Mouse (Mus musculus) left cerebral cortex, adult 18-20 months (tissue): Measurements from ENCODE around the gene Rars. TPM values are rescaled to one million over a fixed set of nuclear protein-coding genes. Genes with fewer than 3 reads are reported as not detected.
"Not testable (repeated sequence)": the region's sequence is repeated elsewhere in the genome, so short reads cannot be mapped to it uniquely, and the experiment has no call there.

Experiments
- DNase-seq, 2 experiments: peaks; one replicate each; pipeline ENCODE4 v3.0.0; 2021 to 2022; ENCODE audit warnings: low spot score in 2 of 2, mixed read lengths in 1 of 2
- total RNA-seq, 2 experiments: library from RNA; stranded (reverse); gene quantifications; 2 replicates each; pipeline ENCODE4 v1.2.3; 2021

Rars gene
- total RNA-seq, 2 experiments from 2014 or later, result 44.5 to 49.0 TPM

DNA sequence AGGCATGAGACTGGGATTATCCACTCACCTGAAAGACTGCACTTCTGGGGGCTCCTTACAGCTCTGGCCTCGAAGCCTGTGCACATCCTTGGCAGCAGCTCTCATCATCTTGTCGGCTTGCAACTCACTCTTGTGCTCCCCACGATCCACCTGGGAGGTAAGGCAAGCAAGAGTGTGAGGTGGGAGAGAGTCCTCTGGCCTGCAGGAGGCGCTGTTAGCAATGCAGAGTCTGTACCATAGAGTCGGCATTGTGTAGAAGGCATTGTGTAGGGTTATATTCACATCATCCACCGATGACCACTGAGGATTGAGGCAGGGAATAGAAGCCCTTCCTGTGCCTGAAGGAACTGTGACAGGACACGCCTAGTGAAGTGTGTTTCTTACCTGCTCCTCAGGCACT is 6.0 kb upstream of the Rars start:
- no peak for DNase-seq

GRCm38 (mm10) chr11:35838345-35839338 is 4.3 kb upstream of the Rars start:
- peak; percentile 75 to 76 for DNase-seq

- DNase-seq, result no peak
Measured at GRCm38 (mm10) chr11:35837156-35838126, 3.1 kb upstream of the Rars start.

DNA sequence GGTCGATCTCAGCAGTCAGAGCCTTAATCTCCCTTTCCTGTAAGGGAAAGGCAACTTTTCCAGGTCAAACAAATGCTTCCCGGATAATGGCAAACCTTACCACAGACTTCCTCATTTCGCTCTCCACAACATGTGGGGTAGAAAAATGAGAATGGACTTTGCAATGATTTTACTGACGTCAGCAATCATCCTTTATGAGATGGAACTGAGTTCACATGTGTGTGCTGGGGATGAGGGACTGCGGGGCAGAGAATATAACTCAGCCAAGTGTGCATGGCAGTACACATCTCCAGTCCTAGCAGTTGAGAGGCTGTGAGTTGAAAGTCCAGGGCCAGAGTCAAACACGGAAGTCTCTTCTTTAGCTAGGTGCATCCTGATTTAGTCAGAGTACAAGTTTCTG is 1.0 kb downstream of the Rars start:
- DNase-seq, result no peak

GRCm38 (mm10) chr11:35832139-35832538 is 2.2 kb downstream of the Rars start:
- DNase-seq, result no peak

GRCm38 (mm10) chr11:35827714-35828113 is 6.6 kb downstream of the Rars start:
- DNase-seq, result no peak

DNA sequence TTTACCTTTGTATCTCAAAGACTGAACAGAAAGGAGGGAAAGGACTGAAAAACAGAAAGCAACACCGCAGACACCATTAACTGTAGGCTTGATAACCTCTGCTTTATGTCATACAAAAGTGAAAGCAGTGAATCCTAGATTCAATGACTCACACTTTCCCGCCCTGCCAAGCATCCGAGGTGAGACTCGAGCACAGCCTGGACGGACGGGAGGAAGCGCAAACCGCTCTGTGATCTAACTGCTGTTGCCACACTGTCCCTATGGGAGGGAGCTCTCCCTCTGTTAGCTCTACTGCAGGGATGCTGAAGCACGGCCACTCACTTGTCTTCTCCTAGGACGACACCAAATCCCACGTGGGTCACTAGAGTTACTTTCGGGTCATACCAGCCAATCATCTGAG is 18.0 kb downstream of the Rars start:
- DNase-seq, result no peak

DNA sequence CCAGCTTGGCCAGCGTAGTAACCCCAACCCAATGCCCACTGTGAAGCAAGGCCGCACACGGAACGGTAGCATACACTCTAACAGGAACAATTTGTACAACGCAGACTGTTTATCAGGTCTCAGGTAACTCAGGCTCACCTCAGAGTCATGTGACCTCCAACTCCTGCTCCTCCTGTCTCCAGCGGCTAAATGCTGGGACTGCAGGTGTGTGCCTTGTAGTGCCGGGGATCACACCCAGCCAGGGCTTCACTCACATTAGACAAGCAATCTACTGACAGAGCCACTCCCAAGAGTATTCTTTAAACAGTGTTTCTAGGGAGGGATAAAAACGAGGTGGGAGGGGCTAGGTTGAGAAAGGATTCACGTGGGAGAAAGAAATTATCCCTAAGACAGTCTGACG is 22.8 kb downstream of the Rars start:
- no peak for DNase-seq

DNA sequence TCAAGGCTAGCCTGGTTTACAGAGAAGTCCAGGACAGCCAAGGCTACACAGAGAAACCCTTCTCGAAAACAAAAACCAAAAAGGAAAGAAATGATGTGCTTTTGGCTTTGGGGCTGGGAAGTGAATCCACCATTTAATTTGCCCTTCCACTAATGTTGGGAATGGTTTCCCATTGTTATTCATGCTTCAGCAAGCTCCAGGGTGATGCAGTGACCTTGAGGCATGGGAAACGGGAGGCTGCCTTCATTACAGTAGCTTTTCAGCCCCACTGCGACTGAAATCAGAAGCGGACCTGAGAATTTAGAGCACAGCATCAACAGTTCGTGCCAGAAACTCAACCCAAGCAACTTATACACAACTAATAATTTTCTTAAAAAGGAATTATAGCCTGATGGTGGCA is 33.0 kb downstream of the Rars start:
- DNase-seq, result no peak

DNA sequence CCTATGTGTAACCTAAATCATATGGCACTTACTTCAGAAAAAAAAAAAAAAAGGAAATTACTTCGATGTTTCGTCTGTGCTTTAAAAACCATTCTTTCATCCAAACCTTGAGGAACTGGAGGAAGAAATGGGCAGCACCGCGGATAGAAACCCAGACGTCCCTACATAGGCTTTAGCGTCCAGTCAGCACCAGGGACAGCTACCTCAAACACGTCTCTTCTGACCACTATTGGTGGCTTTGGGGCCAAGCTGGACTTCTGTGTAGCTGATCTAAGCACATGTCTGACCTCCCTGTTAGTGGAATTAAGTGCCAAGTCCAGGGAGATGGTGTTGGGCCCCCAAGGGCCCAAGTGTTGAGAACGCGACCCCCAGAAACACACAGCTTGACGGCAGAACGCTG is 35.4 kb downstream of the Rars start, which contains the start of gene Fbll1:
TSS of gene Fbll1 (minus strand) at position 11 of the 400 bp plus-strand sequence.
- no peak for DNase-seq

DNA sequence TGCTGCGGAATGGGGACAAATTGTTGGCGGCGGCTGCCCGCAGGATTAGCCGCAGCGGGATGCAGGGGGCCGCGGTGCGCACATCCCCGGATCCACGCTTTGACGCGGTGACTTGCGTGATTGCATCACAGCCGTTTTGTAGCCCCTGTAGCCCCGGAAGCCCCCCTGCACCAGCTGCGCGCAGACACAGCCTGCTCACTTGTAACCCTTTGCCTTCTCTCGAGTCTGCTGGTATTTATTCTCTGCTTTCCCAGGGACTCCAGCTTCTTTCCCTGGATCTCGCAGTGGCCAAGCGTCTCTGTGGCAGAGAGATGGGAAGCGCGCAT is 35.8 kb downstream of the Rars start:
- peak; percentile 70 to 83 for DNase-seq

GRCm38 (mm10) chr11:35797751-35798494 is 36.4 kb downstream of the Rars start:
- peak; percentile 28 to 58 for DNase-seq

- DNase-seq, result not testable (repeated sequence)
Measured at GRCm38 (mm10) chr11:35792800-35793199, 41.5 kb downstream of the Rars start.

- no peak for DNase-seq
Measured at GRCm38 (mm10) chr11:35788443-35788842, 45.9 kb downstream of the Rars start.

GRCm38 (mm10) chr11:35784537-35784936 is 49.8 kb downstream of the Rars start:
- no peak for DNase-seq

DNA sequence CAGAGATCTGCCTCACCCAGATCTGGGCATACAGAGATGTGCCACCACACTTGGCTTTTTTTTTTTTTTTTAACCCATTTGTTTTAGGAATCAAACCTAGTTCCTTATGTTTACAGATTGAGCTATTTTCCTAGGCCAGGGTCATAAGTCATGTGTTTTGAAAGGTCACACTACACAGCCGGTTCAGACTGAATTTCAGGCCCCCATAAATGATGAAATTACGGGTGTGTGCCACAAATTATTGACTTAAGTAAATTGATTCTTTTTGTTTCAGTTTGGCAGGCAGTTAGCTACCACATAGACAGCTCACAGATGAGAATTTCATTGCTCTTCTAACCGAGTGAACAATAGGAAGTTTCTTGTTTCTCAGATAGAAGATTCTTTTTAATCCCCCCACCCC is 50.3 kb downstream of the Rars start:
- no peak for DNase-seq

GRCm38 (mm10) chr11:35783038-35783437 is 51.3 kb downstream of the Rars start:
- no peak for DNase-seq

GRCm38 (mm10) chr11:35782444-35782843 is 51.9 kb downstream of the Rars start:
- DNase-seq, result no peak

- no peak for DNase-seq
Measured at GRCm38 (mm10) chr11:35780336-35780735, 54.0 kb downstream of the Rars start.

GRCm38 (mm10) chr11:35776452-35776851 is 57.9 kb downstream of the Rars start:
- DNase-seq, result no peak

DNA sequence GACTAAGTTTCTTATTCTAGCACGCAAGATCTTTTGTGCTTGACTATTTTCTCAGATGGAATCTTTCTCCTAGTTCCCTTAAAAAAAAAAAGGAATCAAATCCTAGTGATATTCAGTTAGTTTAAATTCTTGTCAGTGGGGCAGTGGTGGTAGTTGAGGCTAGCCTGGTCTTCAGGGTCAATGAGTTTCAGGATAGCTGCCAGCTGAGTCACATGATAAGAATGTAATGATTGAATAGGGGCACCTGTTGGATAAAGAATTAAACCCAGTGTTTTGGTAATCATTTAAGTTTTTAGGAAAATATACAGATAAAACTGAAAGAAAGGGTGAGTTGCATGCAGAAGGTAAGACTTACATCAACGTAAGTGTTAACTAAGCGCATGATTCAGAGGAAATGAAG is 58.7 kb downstream of the Rars start:
- no peak for DNase-seq
